ENCODE assay signal across 9 mouse cellular contexts in genomic region chr6:122495082-122495881, GRCm38 (mm10). TPM values are rescaled to one million over a fixed set of nuclear protein-coding genes. Genes with fewer than 3 reads are reported as not detected.
DNase-seq lines count a peak whose midpoint lies in the region; ATAC-seq lines count a peak whose summit lies in the region.
"Had no signal": no experiment of that assay in that cellular context is flagged by ENCODE, and none has a peak within 500 bp of the region (broad histone marks: within the 10 kb centered on the region; RNA-seq: fewer than 3 reads in every experiment).

No protein-coding gene starts in this region.

- 9% methylated on average over 21 of the region's 21 CpGs for WGBS in heart, embryonic 16.5 days
- 6% methylated on average over 21 of the region's 21 CpGs for WGBS in midbrain, embryonic 16.5 days

- H3K4me3 ChIP-seq in heart, embryonic 16.5 days (ENCODE audit: low read length): peak overlapping the region; percentile 39
- H3K4me3 ChIP-seq in midbrain, embryonic 16.5 days (ENCODE audit: low read depth, low read length): no peak overlapping the region

- intact Hi-C loops in gastrocnemius, postnatal 14 days (cut with DNase I; ENCODE audit: low total_unique reads): loop anchor here (5.0 kb wide), 1 partner anchor 67 kb away; no protein-coding TSS in a partner anchor

- H3K4me2 ChIP-seq in heart, embryonic 16.5 days (ENCODE audit: low read depth, low read length): peak overlapping the region; percentile 56
- H3K4me2 ChIP-seq in midbrain, embryonic 16.5 days (ENCODE audit: low read length): peak overlapping the region; percentile 3; the same call in 1 of the 2 replicates

- no peaks in the 10 kb centered on the region for H3K9me3 ChIP-seq in heart, embryonic 16.5 days (replicated peaks; ENCODE audit: control insufficient read depth, low read length)
- no peaks in the 10 kb centered on the region for H3K9me3 ChIP-seq in midbrain, embryonic 16.5 days (replicated peaks; ENCODE audit: control insufficient read depth, low read length, poor library complexity, severe bottlenecking)

- peak overlapping the region; percentile 61 for H3K27ac ChIP-seq in heart, embryonic 16.5 days (ENCODE audit: low read length)
- H3K27ac ChIP-seq in midbrain, embryonic 16.5 days (ENCODE audit: low read length): peak overlapping the region; percentile 44

- peaks cover 18% of the 10 kb centered on the region for H3K4me1 ChIP-seq in heart, embryonic 16.5 days (ENCODE audit: control insufficient read depth, insufficient read depth, low read length)
- peaks cover 22% of the 10 kb centered on the region for H3K4me1 ChIP-seq in midbrain, embryonic 16.5 days (ENCODE audit: control insufficient read depth, insufficient read depth, low read length)

- H3K9ac ChIP-seq in heart, embryonic 16.5 days (ENCODE audit: low read length): peak overlapping the region; percentile 44; the same call in 1 of the 2 replicates
- no peak overlapping the region for H3K9ac ChIP-seq in midbrain, embryonic 16.5 days (ENCODE audit: low read depth, low read length)

- peaks cover 6% of the 10 kb centered on the region for H3K27me3 ChIP-seq in heart, embryonic 16.5 days (ENCODE audit: control insufficient read depth, insufficient read depth, low read length)
- no peaks in the 10 kb centered on the region for H3K27me3 ChIP-seq in midbrain, embryonic 16.5 days (ENCODE audit: control insufficient read depth, insufficient read depth, low read depth, low read length)

- peak; percentile 22 for DNase-seq in kidney, adult 18-20 months
- no peak for DNase-seq in kidney, adult 8-10 months
- peak; percentile 78 for DNase-seq in embryo, embryonic 11 days
- DNase-seq in layer of hippocampus, postnatal 14 days (ENCODE audit: low spot score in 2 of 2): peak; percentile 37 to 49
- DNase-seq in gastrocnemius, postnatal 14 days: no peak
- DNase-seq in testis, postnatal 14 days (ENCODE audit: low spot score): no peak

- no peaks in the 10 kb centered on the region for H3K36me3 ChIP-seq in heart, embryonic 16.5 days (ENCODE audit: control insufficient read depth, insufficient read depth)
- H3K36me3 ChIP-seq in midbrain, embryonic 16.5 days (ENCODE audit: control insufficient read depth, insufficient read depth, low read length): no peaks in the 10 kb centered on the region

- ATAC-seq in heart, embryonic 16.5 days (replicated peaks; ENCODE audit: extremely low read depth, insufficient read depth, low FRiP score): peak; percentile 39; the same call in 1 of the 2 replicates
- peak; percentile 60 for ATAC-seq in midbrain, embryonic 16.5 days

RNA-seq across cellular contexts. Expression of gene Rimklb, which starts 3.3 kb away (rescaled TPM):
- polyA plus RNA-seq in heart, embryonic 16.5 days (2015; fragmentation: Nextera tagmentation; extraction: Ambion mirVana): 1.6 and 2.4 TPM in 2 replicates
- total RNA-seq in layer of hippocampus, postnatal 14 days (2021): 100 to 1,000 TPM; 145 to 150 TPM
- polyA plus RNA-seq in midbrain, embryonic 16.5 days (2015; fragmentation: Nextera tagmentation; extraction: Ambion mirVana): 112 and 128 TPM in 2 replicates
- total RNA-seq in gastrocnemius, postnatal 14 days (2021): 1 to 10 TPM in 1 of 2 experiments, under 1 TPM in 1; 1.00 to 2.4 TPM

RNA-seq across cellular contexts. Expression of gene Mfap5, which starts 10.4 kb away (rescaled TPM):
- 28.2 and 32.0 TPM in 2 replicates for polyA plus RNA-seq in heart, embryonic 16.5 days (2015; fragmentation: Nextera tagmentation; extraction: Ambion mirVana)
- 1 to 10 TPM; 1.1 to 2.1 TPM for total RNA-seq in layer of hippocampus, postnatal 14 days (2021)
- polyA plus RNA-seq in midbrain, embryonic 16.5 days (2015; fragmentation: Nextera tagmentation; extraction: Ambion mirVana): 3.6 and 4.1 TPM in 2 replicates
- 100 to 1,000 TPM in 1 of 2 experiments, 10 to 100 TPM in 1; 92.6 to 115 TPM for total RNA-seq in gastrocnemius, postnatal 14 days (2021)

RNA-seq across cellular contexts. Expression of gene Aicda, which starts 58.3 kb away (rescaled TPM):
- not detected in 2 replicates for polyA plus RNA-seq in heart, embryonic 16.5 days (2015; fragmentation: Nextera tagmentation; extraction: Ambion mirVana)
- total RNA-seq in layer of hippocampus, postnatal 14 days (2021): not detected
- 0.24 and 0.31 TPM in 2 replicates for polyA plus RNA-seq in midbrain, embryonic 16.5 days (2015; fragmentation: Nextera tagmentation; extraction: Ambion mirVana)
- total RNA-seq in gastrocnemius, postnatal 14 days (2021): not detected
- total RNA-seq: left cerebral cortex, postnatal 14 days had no signal

Comparison
In these comparisons a context has a peak if more than half of its experiments do, and no peak if none do; other contexts are left out.
1. DNase-seq: peak in kidney, adult 18-20 months (single experiment), embryo, embryonic 11 days (single experiment) and layer of hippocampus, postnatal 14 days (2 of 2); none in kidney, adult 8-10 months (0 of 2), gastrocnemius, postnatal 14 days (single experiment) and testis, postnatal 14 days (single experiment).
2. RNA of gene Rimklb, which starts 3.3 kb away (total RNA-seq): 145 to 150 TPM in layer of hippocampus, postnatal 14 days; 1.00 to 2.4 TPM in gastrocnemius, postnatal 14 days; every median in the first group is over 10 times any median in the second.
3. RNA of gene Mfap5, which starts 10.4 kb away (total RNA-seq): 92.6 to 115 TPM in gastrocnemius, postnatal 14 days; 1.1 to 2.1 TPM in layer of hippocampus, postnatal 14 days; every median in the first group is over 10 times any median in the second.